12 mouse cellular contexts compared by ENCODE assay signal in the genomic region with DNA sequence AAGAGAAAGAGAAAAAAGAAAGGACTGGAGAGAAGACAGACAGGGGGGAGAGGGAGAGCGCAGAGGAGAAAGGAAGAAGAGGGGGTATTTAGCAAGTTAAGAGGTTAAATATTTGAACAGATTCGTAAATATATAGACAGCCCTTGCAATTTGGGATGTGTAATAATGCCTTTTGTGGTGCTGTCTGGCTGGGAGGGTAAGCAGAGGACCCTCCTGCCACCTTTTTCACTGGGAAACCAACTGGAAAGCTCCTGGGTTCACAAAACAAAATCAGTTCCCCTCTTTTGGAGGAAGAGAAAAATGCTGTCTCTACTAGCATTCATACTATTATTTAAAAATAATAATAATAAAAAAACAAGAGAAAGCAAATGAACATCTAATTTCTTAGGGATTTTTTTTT.
A peak's percentile ranks its signal among the peaks of the same experiment; 100 is the strongest.
DNase-seq lines count a peak whose midpoint lies in the region; ATAC-seq and TF ChIP-seq lines count a peak whose summit lies in the region.
"Had no signal": no experiment of that assay in that cellular context is flagged by ENCODE, and none has a peak within 500 bp of the region (broad histone marks: within the 10 kb centered on the region; RNA-seq: fewer than 3 reads in every experiment).

No protein-coding gene starts in this region.

- TF ChIP-seq CTCF in layer of hippocampus, adult 2 months (conservative IDR thresholded peaks at IDR 0.05), result no peak
- no peak for TF ChIP-seq CTCF in olfactory bulb, adult 2 months (IDR thresholded peaks at IDR 0.05; ENCODE audit: insufficient read depth, low read depth, low read length)

- no peaks in the 10 kb centered on the region for H3K36me3 ChIP-seq in forebrain, embryonic 14.5 days (ENCODE audit: control insufficient read depth, insufficient read depth, low read length)
- no peaks in the 10 kb centered on the region for H3K36me3 ChIP-seq in midbrain, embryonic 10.5 days

- peak overlapping the region; percentile 90 for H3K4me2 ChIP-seq in forebrain, embryonic 14.5 days (ENCODE audit: low read length)

- H3K27me3 ChIP-seq in forebrain, embryonic 14.5 days (replicated peaks; ENCODE audit: control insufficient read depth, insufficient read depth, low read length), result no peaks in the 10 kb centered on the region
- peaks cover 79% of the 10 kb centered on the region for H3K27me3 ChIP-seq in midbrain, embryonic 10.5 days (ENCODE audit: low read depth, poor library complexity, severe bottlenecking)

- peak overlapping the region; percentile 99 for H3K27ac ChIP-seq in layer of hippocampus, adult 2 months
- peak overlapping the region; percentile 98 for H3K27ac ChIP-seq in forebrain, embryonic 14.5 days (ENCODE audit: low read depth, low read length)
- H3K27ac ChIP-seq in midbrain, embryonic 10.5 days (replicated peaks), result peak overlapping the region; percentile 89
- H3K27ac ChIP-seq in olfactory bulb, adult 2 months (ENCODE audit: insufficient read depth, low read depth, low read length), result peak overlapping the region; percentile 90
- H3K27ac ChIP-seq: kidney, postnatal 0 days; liver, embryonic 14.5 days had no signal

- H3K9ac ChIP-seq in forebrain, embryonic 14.5 days (ENCODE audit: low read length), result peak overlapping the region; percentile 81
- H3K9ac ChIP-seq: liver, embryonic 14.5 days had no signal

- no peak for ATAC-seq in forebrain, embryonic 14.5 days

- no peak for TF ChIP-seq POLR2A in olfactory bulb, adult 2 months (IDR thresholded peaks at IDR 0.05; ENCODE audit: insufficient read depth, low read depth, low read length)

- peak overlapping the region; percentile 67 for H3K4me3 ChIP-seq in layer of hippocampus, adult 2 months
- H3K4me3 ChIP-seq in forebrain, embryonic 14.5 days (ENCODE audit: low read depth, low read length), result peak overlapping the region; percentile 30
- H3K4me3 ChIP-seq in midbrain, embryonic 10.5 days, result peak overlapping the region; percentile 56
- H3K4me3 ChIP-seq in olfactory bulb, adult 2 months (ENCODE audit: insufficient read depth, low read depth, low read length), result no peak overlapping the region

- WGBS in forebrain, embryonic 14.5 days, result 0% methylated on average over 2 of the region's 2 CpGs
- WGBS in midbrain, embryonic 10.5 days, result 0% methylated on average over 2 of the region's 2 CpGs
- WGBS in olfactory bulb, adult 2 months, result 5% methylated on average over 2 of the region's 2 CpGs

- H3K4me1 ChIP-seq in forebrain, embryonic 14.5 days (ENCODE audit: control insufficient read depth, insufficient read depth, low read length), result peaks cover 39% of the 10 kb centered on the region
- H3K4me1 ChIP-seq in midbrain, embryonic 10.5 days, result peaks cover 69% of the 10 kb centered on the region
- H3K4me1 ChIP-seq in olfactory bulb, adult 2 months (ENCODE audit: control insufficient read depth, insufficient read depth, low read length), result peaks cover 18% of the 10 kb centered on the region

- H3K9me3 ChIP-seq in forebrain, embryonic 14.5 days (replicated peaks; ENCODE audit: control insufficient read depth, low read length), result no peaks in the 10 kb centered on the region
- H3K9me3 ChIP-seq in midbrain, embryonic 10.5 days (replicated peaks), result no peaks in the 10 kb centered on the region

- DNase-seq in layer of hippocampus, adult 2 months (ENCODE audit: low spot score in 2 of 2), result no peak
- DNase-seq in layer of hippocampus, adult 9-10 months (ENCODE audit: low spot score), result no peak
- no peak for DNase-seq in forebrain, embryonic 14.5 days (ENCODE audit: low spot score)
- peak; percentile 12 for DNase-seq in midbrain, embryonic 10.5 days (ENCODE audit: low spot score)
- DNase-seq in spleen, postnatal 10 days (ENCODE audit: low spot score in 2 of 2), result no peak
- no peak for DNase-seq in adrenal gland, postnatal 25 days
- DNase-seq: adrenal gland, adult 8-10 months; gastrocnemius, postnatal 10 days; heart, postnatal 4 days had no signal
